Mouse (Mus musculus) left cerebral cortex, postnatal 36 days (tissue): Measurements from ENCODE around the gene Hils1. TPM values are rescaled to one million over a fixed set of nuclear protein-coding genes. Genes with fewer than 3 reads are reported as not detected.

ENCODE experiments used
- DNase-seq, 2 experiments: peaks; one replicate each; pipeline ENCODE4 v3.0.0; 2021 to 2022; ENCODE audit warnings: low spot score in 2 of 2, mixed read lengths in 1 of 2
- intact Hi-C: fragments of 180-260 bp; cut with DNase I; formaldehyde crosslinking; loops from one replicate; pipeline ENCODE4 v1.15.1; 2025
- total RNA-seq, 2 experiments: library from RNA; stranded (reverse); gene quantifications; 2 replicates each; pipeline ENCODE4 v1.2.3; 2021

Hils1 gene
- total RNA-seq, 2 experiments from 2014 or later = not detected

- intact Hi-C loops = no loop called here
- DNase-seq = no peak
Observed at GRCm38 (mm10) chr11:95012075-95012474, 44.7 kb downstream of the Hils1 start.

DNA sequence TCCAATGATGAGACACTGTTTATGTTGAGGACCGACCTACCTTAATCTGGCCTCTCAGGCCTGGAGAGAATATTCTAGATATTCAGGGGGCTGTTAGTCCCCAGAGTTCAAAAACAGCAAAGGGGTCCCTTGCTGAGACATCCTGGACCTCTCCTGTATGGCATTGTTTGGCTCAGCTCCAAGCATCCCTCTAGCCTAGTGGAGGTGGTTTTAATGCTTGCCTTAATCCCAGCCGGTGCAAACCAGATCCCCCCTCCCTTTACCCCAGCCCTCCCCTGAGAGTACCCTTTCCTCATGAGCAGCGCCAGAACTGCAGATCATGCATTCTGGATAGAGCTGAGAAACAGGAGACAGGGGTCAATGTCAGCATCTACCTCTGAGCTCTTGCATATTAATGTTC, 45.1 kb downstream of the Hils1 start:
- DNase-seq = no peak
- intact Hi-C loops = no loop called here

DNA sequence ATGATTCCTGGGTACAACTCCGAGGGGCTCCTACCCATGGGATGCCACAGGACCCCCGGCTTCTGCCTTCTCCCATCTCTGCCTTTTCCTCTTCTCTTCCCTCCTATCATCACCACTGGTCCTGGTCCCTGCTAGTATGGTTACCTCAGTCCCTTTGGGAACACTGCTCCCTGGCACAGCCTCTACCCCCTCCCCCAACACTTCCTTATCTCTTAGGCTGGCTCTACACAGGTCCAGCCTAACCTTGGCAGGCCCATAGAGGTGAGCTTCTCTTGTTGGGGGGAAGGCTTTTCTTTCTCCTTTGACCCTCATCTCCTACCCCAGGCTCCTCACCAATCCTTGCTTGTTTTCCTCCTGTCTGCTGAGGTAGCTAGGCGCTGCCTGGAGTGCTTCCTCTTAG, 48.1 kb downstream of the Hils1 start:
- intact Hi-C loops = no loop called here
- DNase-seq = no peak

Other genes starting within 250 kb of the Hils1 start
- under 1 TPM in 1 of 2 experiments, not detected in 1; 0.34 TPM for gene Cdc34b, start 225.8 kb upstream of the Hils1 start, total RNA-seq
- gene Tmem92, start 184.9 kb upstream of the Hils1 start, total RNA-seq = under 1 TPM in 1 of 2 experiments, not detected in 1; 0.22 TPM
- 10 to 100 TPM; 22.7 to 26.9 TPM for gene Col1a1, start 31.4 kb upstream of the Hils1 start, total RNA-seq
- under 1 TPM; 0.50 to 0.69 TPM for gene Sgca, start 8.7 kb downstream of the Hils1 start, total RNA-seq
- gene Ppp1r9b, start 23.4 kb downstream of the Hils1 start, total RNA-seq = 100 to 1,000 TPM; 700 to 743 TPM
- 10 to 100 TPM; 24.3 to 30.2 TPM for gene Samd14, start 42.3 kb downstream of the Hils1 start, total RNA-seq
- 100 to 1,000 TPM; 104 to 110 TPM for gene Pdk2, start 73.8 kb downstream of the Hils1 start, total RNA-seq
- 10 to 100 TPM; 15.2 to 16.2 TPM for gene Itga3, start 109.2 kb downstream of the Hils1 start, total RNA-seq
- gene Dlx3, start 152.5 kb downstream of the Hils1 start, total RNA-seq = not detected
- not detected for gene Dlx4, start 178.7 kb downstream of the Hils1 start, total RNA-seq